ENCODE assay signal across 10 mouse cellular contexts in the genomic region with DNA sequence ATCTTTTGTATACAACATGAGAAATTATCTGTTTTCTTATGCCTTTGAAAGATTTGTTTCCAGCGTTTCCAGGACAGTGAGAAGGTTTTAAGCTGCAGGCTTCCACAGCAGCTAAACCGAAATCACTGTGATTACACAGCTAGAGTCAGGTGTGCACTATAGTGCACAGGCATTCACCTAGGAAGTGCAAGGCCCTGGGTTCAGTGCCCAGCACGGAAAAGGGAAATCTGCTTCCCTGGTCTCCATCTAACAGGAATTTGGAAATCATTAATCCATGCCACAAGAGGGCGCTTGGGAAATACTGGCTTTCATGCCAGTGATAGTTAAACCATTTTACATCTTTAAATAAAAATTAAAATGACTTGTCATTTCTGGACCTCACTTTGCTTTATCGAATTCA. TPM values are rescaled to one million over a fixed set of nuclear protein-coding genes. Genes with fewer than 3 reads are reported as not detected.
A peak's percentile ranks its signal among the peaks of the same experiment; 100 is the strongest.
DNase-seq lines count a peak whose midpoint lies in the region; ATAC-seq and TF ChIP-seq lines count a peak whose summit lies in the region.
"Had no signal": no experiment of that assay in that cellular context is flagged by ENCODE, and none has a peak within 500 bp of the region (broad histone marks: within the 10 kb centered on the region; RNA-seq: fewer than 3 reads in every experiment).

No protein-coding gene starts in this region.

- DNase-seq in 3T3-L1 (ENCODE audit: low read depth, low spot score): peak; percentile 76
- DNase-seq in embryo, embryonic 9.5 days (ENCODE audit: extremely low spot score): peak; percentile 22
- peak; percentile 45 to 70 for DNase-seq in right cerebral cortex, adult 2 months (ENCODE audit: low spot score in 2 of 2)
- no peak for DNase-seq in urinary bladder, adult 2 months (ENCODE audit: low spot score)
- no peak for DNase-seq in B cell, adult 2 months

- H3K27me3 ChIP-seq in intestine, postnatal 0 days (replicated peaks; ENCODE audit: control insufficient read depth, insufficient read depth, low read length): no peaks in the 10 kb centered on the region
- H3K27me3 ChIP-seq in intestine, embryonic 16.5 days (replicated peaks; ENCODE audit: control insufficient read depth, insufficient read depth, low read length): no peaks in the 10 kb centered on the region
- no peaks in the 10 kb centered on the region for H3K27me3 ChIP-seq in ES-Bruce4 (ENCODE audit: control insufficient read depth, insufficient read depth, low read length, poor library complexity, severe bottlenecking)
- H3K27me3 ChIP-seq: lung, embryonic 15.5 days; stomach, embryonic 15.5 days had no signal

- 39% methylated on average over 5 of the region's 5 CpGs for WGBS in intestine, postnatal 0 days
- 34% methylated on average over 5 of the region's 5 CpGs for WGBS in intestine, embryonic 16.5 days

- no peak overlapping the region for H3K27ac ChIP-seq in intestine, postnatal 0 days (ENCODE audit: low read depth, low read length)
- no peak overlapping the region for H3K27ac ChIP-seq in intestine, embryonic 16.5 days (ENCODE audit: low read length)
- H3K27ac ChIP-seq in ES-Bruce4 (ENCODE audit: insufficient read depth, low read length): no peak overlapping the region
- H3K27ac ChIP-seq: lung, embryonic 15.5 days; stomach, embryonic 15.5 days had no signal

- no peak for TF ChIP-seq EP300 in ES-Bruce4 (IDR thresholded peaks at IDR 0.05; ENCODE audit: insufficient read depth, low read depth, low read length)

- peak; percentile 69 for TF ChIP-seq CTCF in intestine, postnatal 0 days (IDR thresholded peaks at IDR 0.05; ENCODE audit: low read depth)
- TF ChIP-seq CTCF in ES-Bruce4 (IDR thresholded peaks at IDR 0.05; ENCODE audit: low read depth, low read length): peak; percentile 5

- H3K9ac ChIP-seq in intestine, postnatal 0 days (ENCODE audit: low read depth, low read length): no peak overlapping the region
- no peak overlapping the region for H3K9ac ChIP-seq in intestine, embryonic 16.5 days (ENCODE audit: low read depth, low read length)
- no peak overlapping the region for H3K9ac ChIP-seq in ES-Bruce4 (ENCODE audit: low read depth, poor library complexity, severe bottlenecking)
- H3K9ac ChIP-seq: lung, embryonic 15.5 days; stomach, embryonic 15.5 days had no signal

- no peak overlapping the region for H3K4me2 ChIP-seq in intestine, postnatal 0 days (replicated peaks; ENCODE audit: low read depth)
- no peak overlapping the region for H3K4me2 ChIP-seq in intestine, embryonic 16.5 days (ENCODE audit: low read depth, low read length)
- H3K4me2 ChIP-seq: lung, embryonic 15.5 days; stomach, embryonic 15.5 days had no signal

- no peaks in the 10 kb centered on the region for H3K9me3 ChIP-seq in intestine, postnatal 0 days (ENCODE audit: control insufficient read depth)
- no peaks in the 10 kb centered on the region for H3K9me3 ChIP-seq in intestine, embryonic 16.5 days (ENCODE audit: control insufficient read depth, low read length)
- H3K9me3 ChIP-seq in ES-Bruce4 (replicated peaks; ENCODE audit: control insufficient read depth, insufficient read depth, low read length, poor library complexity, severe bottlenecking): no peaks in the 10 kb centered on the region
- H3K9me3 ChIP-seq: lung, embryonic 15.5 days; stomach, embryonic 15.5 days had no signal

- no peak for TF ChIP-seq POLR2A in ES-Bruce4 (IDR thresholded peaks at IDR 0.05; ENCODE audit: insufficient read depth, low read length)

- no peak for ATAC-seq in intestine, postnatal 0 days
- ATAC-seq in intestine, embryonic 16.5 days: no peak

- H3K36me3 ChIP-seq in intestine, postnatal 0 days (ENCODE audit: control insufficient read depth, insufficient read depth): no peaks in the 10 kb centered on the region
- no peaks in the 10 kb centered on the region for H3K36me3 ChIP-seq in intestine, embryonic 16.5 days (ENCODE audit: control insufficient read depth, insufficient read depth, low read length)
- H3K36me3 ChIP-seq in ES-Bruce4 (ENCODE audit: control insufficient read depth, insufficient read depth, low read length, poor library complexity, severe bottlenecking): no peaks in the 10 kb centered on the region
- H3K36me3 ChIP-seq: lung, embryonic 15.5 days; stomach, embryonic 15.5 days had no signal

- no peak overlapping the region for H3K4me3 ChIP-seq in intestine, postnatal 0 days (ENCODE audit: low read depth, low read length)
- H3K4me3 ChIP-seq in intestine, embryonic 16.5 days (ENCODE audit: low read length): no peak overlapping the region
- no peak overlapping the region for H3K4me3 ChIP-seq in ES-Bruce4 (ENCODE audit: low read depth, low read length)
- H3K4me3 ChIP-seq: lung, embryonic 15.5 days; stomach, embryonic 15.5 days had no signal

- H3K4me1 ChIP-seq in intestine, postnatal 0 days (replicated peaks; ENCODE audit: control insufficient read depth, insufficient read depth, low read length): no peaks in the 10 kb centered on the region; the same call in 1 of the 2 replicates
- peaks cover 10% of the 10 kb centered on the region; the same call in 1 of the 2 replicates for H3K4me1 ChIP-seq in intestine, embryonic 16.5 days (ENCODE audit: control insufficient read depth, insufficient read depth, low read length)
- no peaks in the 10 kb centered on the region for H3K4me1 ChIP-seq in ES-Bruce4 (ENCODE audit: control insufficient read depth, insufficient read depth, low read length)
- H3K4me1 ChIP-seq: stomach, embryonic 15.5 days had no signal

RNA-seq across cellular contexts. Expression of gene Cemip2, which starts 44.0 kb away (rescaled TPM):
- 3.3 and 4.1 TPM in 2 replicates for polyA plus RNA-seq in intestine, postnatal 0 days (2015; fragmentation: Nextera tagmentation; extraction: Ambion mirVana)
- polyA plus RNA-seq in intestine, embryonic 16.5 days (2015; fragmentation: Nextera tagmentation; extraction: Ambion mirVana): 7.3 and 8.0 TPM in 2 replicates
- polyA plus RNA-seq in ES-Bruce4 (2011; ENCODE audit: insufficient read depth, insufficient read length, low read depth, missing spikeins): 41.9 and 43.1 TPM in 2 replicates
- polyA plus RNA-seq in urinary bladder, adult 2 months (2012; rRNA removed): 4.5 and 5.5 TPM in 2 replicates

Comparison
In these comparisons a context has a peak if more than half of its experiments do, and no peak if none do; other contexts are left out.
1. DNase-seq: peak in 3T3-L1 (single experiment), embryo, embryonic 9.5 days (single experiment) and right cerebral cortex, adult 2 months (2 of 2); none in urinary bladder, adult 2 months (single experiment) and B cell, adult 2 months (0 of 2).